Mouse (Mus musculus) left cerebral cortex, postnatal 14 days (tissue): ENCODE measurements around the gene Ccdc91. TPM values are rescaled to one million over a fixed set of nuclear protein-coding genes. Genes with fewer than 3 reads are reported as not detected.
A peak's percentile ranks its signal among the peaks of the same experiment; 100 is the strongest.

Source experiments
- DNase-seq, 2 experiments: peaks; one replicate each; pipeline ENCODE4 v3.0.0; 2021 to 2022; ENCODE audit warnings: low spot score in 2 of 2, mixed read lengths in 1 of 2
- intact Hi-C: fragments of 180-260 bp; cut with DNase I; formaldehyde crosslinking; loops from one replicate; pipeline ENCODE4 v1.15.1; 2025
- long read RNA-seq, 2 experiments: library from polyadenylated mRNA; stranded (forward); transcript quantifications; one replicate each; pipeline ENCODE4 v2.0.0; 2021
- total RNA-seq, 2 experiments: library from RNA; stranded (reverse); gene quantifications; 2 replicates each; pipeline ENCODE4 v1.2.3; 2021

Gene Ccdc91
- 10 to 100 TPM; 27.6 to 27.9 TPM for total RNA-seq
- long read RNA-seq, experiment 1, transcript Ccdc91-201 (13 exons, 2,459 nt), result major isoform, 31 of 46 reads
- long read RNA-seq, experiment 1, partial matches to known transcripts, result 4 of 46 reads
- long read RNA-seq, experiment 1, other reads (novel, unspliced or antisense), result 11 of 46 reads
- long read RNA-seq, experiment 2, transcript Ccdc91-201 (13 exons, 2,459 nt), result major isoform, 33 of 47 reads
- long read RNA-seq, experiment 2, partial matches to known transcripts, result 4 of 47 reads
- long read RNA-seq, experiment 2, other reads (novel, unspliced or antisense), result 10 of 47 reads

GRCm38 (mm10) chr6:147475727-147476613 lies at the start of gene Ccdc91:
Ccdc91 (plus strand) TSS chr6:147475828.
- intact Hi-C loops, result no loop called here
- DNase-seq, result peak; percentile 87 to 91

DNA sequence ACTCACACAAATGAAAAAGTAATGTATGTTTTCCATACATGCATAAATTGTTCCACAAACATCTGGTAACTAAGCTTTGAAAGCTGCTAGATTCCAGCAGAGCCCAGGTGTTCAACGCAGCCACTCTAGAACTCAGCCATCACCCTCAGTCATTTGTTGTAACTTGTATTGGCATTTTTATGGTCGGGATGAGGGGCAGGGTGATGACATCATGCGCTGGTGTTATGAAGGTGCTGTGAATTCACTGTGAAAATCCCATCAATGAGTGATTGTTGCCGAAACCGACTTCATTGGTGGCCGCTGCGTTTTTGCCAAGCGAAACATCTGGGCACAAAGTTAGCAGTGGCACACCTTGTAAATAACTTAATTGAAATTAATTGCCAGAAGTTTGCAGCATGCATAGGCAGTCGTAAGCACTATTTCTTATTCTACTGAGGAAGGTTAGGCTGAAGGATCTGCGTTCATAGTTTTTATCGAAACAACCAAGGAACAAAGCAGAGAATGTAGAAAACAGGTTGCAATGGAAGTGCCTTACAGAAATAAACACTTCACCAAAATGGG lies 48.6 kb upstream of the Ccdc91 start:
- DNase-seq, result no peak
- intact Hi-C loops, result no loop called here

DNA sequence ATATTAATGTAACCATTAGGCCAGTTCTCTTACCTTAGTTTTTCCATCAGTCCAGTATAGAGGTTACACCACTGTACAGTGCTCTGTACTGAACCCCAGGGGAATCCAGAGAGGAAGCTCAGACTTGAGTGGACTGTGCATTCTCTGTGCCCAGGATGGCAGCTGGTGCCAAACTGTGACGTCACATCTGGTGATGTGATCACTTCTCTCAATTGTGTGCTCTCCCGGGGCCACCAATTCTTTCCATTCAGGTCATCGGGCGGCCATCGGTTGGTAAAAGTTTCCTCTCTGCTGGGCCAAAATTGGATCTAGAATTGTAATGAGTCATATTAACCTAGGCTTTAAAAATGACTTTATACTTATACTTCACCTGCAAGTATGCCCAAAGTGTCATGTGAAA lies 19.9 kb upstream of the Ccdc91 start:
- no peak for DNase-seq
- intact Hi-C loops, result no loop called here

- DNase-seq, result no peak
- intact Hi-C loops, result no loop called here
Observed at GRCm38 (mm10) chr6:147458637-147459301, 16.9 kb upstream of the Ccdc91 start.

GRCm38 (mm10) chr6:147470016-147470415 lies 5.6 kb upstream of the Ccdc91 start:
- no peak for DNase-seq
- intact Hi-C loops, result no loop called here

- intact Hi-C loops, result no loop called here
- no peak for DNase-seq
Observed at GRCm38 (mm10) chr6:147481141-147481540, 5.5 kb downstream of the Ccdc91 start.

DNA sequence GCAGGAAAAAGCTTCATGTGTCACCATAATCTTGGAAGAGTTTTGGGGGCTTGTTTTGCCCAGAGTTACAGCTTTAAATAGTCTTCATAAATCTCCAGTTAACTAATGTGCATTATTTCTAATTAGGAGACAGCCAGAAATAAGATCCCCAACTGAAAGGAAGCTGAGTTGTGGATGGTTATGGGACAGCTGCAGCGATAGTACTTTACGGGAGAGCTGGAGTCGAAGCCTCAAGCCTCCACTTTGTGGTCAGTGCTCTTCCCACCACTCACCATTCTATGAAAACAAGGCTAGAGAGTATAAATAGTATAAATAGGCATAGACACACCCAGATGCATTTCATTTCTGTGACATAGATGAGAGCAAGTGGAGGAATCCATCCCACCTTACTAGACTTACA lies 14.5 kb downstream of the Ccdc91 start:
- DNase-seq, result no peak
- intact Hi-C loops, result no loop called here

DNA sequence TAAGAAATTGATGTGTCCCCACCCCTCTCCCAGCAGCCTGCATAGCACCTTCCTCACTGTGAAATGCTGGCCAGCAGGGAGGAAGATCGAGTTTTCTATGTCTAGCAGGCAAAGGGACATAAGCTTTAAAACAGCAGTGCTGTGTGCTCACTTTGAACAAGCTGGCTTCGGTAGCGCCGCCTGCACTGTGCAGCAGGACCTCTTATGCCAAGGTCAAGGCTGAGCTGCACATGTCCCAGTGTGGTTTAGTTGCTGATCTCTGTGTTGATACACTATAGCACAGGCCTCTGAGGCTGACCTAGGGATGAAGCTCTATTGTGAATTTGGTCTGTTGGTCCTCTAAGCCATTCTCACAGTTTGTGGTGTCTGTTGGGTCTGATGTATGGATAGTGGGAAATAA lies 16.9 kb downstream of the Ccdc91 start:
- intact Hi-C loops, result no loop called here
- no peak for DNase-seq

DNA sequence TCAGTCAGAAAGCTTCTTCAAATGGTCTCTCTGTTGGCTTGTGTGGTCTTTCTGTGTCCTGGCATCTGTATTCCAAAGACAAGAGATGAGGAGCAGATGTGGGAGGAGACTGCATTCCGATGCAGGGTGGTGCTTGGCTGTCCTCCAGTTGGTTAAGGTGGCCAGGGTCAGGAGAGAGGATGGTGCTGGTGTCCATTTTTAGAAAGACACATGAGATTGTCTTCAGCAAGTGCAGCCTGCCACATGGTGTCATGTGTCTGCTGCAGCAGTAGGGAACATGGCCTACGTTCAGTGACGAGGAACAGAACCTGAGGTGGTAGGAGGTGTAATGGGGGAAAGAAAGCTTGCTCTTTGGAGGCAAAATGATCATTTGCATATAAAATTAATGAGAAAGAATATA lies 25.8 kb downstream of the Ccdc91 start:
- no peak for DNase-seq
- intact Hi-C loops, result no loop called here

GRCm38 (mm10) chr6:147506074-147506473 lies 30.4 kb downstream of the Ccdc91 start:
- intact Hi-C loops, result no loop called here
- peak in 1 of 2 experiments; percentile 9 for DNase-seq

DNA sequence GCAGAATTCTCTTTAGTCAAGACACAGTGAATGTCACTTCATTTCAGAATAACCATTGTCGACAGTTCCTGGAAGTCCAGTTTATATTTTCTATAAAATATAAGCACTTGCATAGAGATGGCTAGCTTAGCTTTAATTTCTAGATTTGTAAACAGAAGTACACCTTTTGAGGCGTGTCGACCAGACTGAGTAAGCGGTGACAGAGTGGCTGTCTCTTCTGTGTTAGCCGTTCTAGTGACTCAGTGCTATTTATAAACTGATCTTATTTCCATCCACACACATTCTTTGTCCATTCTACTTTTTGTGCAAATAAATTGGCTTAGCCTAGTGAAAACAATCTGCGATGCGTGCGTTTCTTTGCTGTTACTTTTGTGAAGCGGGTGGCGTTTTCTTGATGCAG lies 30.9 kb downstream of the Ccdc91 start:
- intact Hi-C loops, result no loop called here

GRCm38 (mm10) chr6:147507186-147507585 lies 31.6 kb downstream of the Ccdc91 start:
- intact Hi-C loops, result no loop called here
- DNase-seq, result no peak

More for the DNA sequence above, 30.9 kb downstream of the Ccdc91 start:
- peak in 1 of 2 experiments; percentile 3 for DNase-seq

GRCm38 (mm10) chr6:147510516-147510915 lies 34.9 kb downstream of the Ccdc91 start:
- intact Hi-C loops, result no loop called here

DNA sequence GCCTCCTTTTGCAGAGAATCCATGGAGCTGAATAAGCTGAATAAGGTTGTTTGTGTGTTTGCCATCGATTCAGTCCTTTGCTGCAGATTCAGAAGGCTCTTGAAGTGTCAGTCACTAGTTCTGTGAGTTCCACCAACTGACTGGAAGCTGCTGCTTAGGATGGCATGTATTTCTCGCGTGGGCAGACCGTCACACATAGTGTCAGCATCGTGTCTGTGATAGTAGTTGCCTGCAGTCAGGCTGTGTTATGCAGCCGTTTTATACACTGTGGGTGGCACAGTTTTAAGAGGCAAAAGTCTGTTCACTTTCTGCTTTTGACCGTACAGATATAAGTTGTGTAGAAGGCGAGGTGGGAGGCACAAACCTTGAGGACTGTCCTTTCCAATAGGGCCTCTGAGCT lies 42.3 kb downstream of the Ccdc91 start:
- peak; percentile 65 to 78 for DNase-seq
- intact Hi-C loops, result no loop called here

More at GRCm38 (mm10) chr6:147510516-147510915, 34.9 kb downstream of the Ccdc91 start:
- DNase-seq, result no peak

- DNase-seq, result no peak
- intact Hi-C loops, result no loop called here
Observed at GRCm38 (mm10) chr6:147525236-147525635, 49.6 kb downstream of the Ccdc91 start.

DNA sequence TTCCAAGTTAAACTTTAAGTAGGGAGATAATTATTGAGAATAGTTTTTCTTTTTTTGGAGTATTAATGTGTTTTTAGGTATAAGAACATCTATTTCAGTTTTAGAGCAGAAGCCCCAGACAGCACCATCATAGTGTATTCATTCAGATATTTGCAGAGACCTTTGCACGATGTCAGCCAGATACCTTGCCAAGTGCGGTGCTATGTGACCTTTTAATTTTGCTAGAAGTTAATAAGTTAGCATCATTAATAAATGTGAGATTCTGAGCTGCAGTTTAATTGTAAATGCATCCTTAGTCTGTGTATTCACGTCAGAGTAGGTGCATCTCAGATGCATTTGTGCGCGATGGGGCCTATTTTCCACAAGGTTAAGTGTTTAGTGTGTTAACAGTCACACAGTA lies 59.3 kb downstream of the Ccdc91 start:
- intact Hi-C loops, result no loop called here
- no peak for DNase-seq

DNA sequence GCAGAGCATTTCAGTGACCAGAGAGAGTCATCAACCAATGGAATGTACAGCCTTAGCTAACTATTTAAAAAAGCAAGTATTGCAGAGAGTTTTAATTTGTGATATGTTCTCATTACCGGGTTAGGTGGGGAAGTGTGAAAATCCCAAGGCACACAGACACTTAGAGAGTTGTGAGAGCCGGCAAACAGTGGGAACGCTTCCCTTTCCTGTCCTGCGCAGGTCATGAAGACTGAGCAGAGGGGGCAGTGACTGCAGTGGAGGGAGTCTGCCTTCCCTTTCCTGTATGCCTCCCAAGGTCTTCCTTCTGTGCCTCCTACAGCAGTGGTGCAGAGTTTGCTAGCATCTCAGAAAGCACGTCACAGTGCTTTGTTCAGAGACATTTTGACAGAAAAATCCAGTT lies 62.6 kb downstream of the Ccdc91 start:
- DNase-seq, result no peak
- intact Hi-C loops, result no loop called here

- DNase-seq, result no peak
- intact Hi-C loops, result no loop called here
Observed at GRCm38 (mm10) chr6:147539056-147539600, 63.5 kb downstream of the Ccdc91 start.

DNA sequence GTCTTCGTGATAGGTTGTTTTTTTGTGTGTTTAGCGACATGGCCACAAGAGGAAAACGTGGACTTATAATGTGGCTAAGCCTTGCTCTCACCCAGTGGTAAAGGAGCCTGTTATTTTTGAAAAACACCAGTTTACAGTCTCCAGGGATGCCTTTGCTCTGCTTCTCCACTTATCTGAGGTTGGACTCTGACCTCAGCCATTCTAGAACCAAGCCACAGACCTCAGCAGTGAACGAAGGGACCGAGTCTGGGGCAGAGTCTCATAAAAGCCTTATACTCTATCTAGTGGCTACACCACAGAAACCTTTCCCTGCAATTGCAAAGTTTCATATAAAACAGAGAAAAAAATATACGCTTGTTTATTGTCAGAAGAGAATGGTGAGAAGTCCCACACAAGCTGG lies 65.3 kb downstream of the Ccdc91 start:
- intact Hi-C loops, result no loop called here

GRCm38 (mm10) chr6:147555591-147555990 lies 80.0 kb downstream of the Ccdc91 start:
- intact Hi-C loops, result no loop called here
- DNase-seq, result no peak

More for the DNA sequence above, 65.3 kb downstream of the Ccdc91 start:
- no peak for DNase-seq
